Mouse (Mus musculus) heart, postnatal 0 days (tissue): ENCODE data around the gene Gtf2h1. TPM values are rescaled to one million over a fixed set of nuclear protein-coding genes. Genes with fewer than 3 reads are reported as not detected.
A peak's percentile ranks its signal among the peaks of the same experiment; 100 is the strongest.

Source experiments
- ATAC-seq: fragments of 200-750 bp; cut with Nextera tagmentation; 2 replicates; pipeline ENCODE4 v1.8.0; 2017; ENCODE audit warnings: low read depth, moderate number of reproducible peaks, moderate library complexity; ENCODE audit not compliant: insufficient read depth
- DNase-seq: peaks from one replicate; pipeline ENCODE4 v3.0.0-alpha.2; 2016; ENCODE audit warnings: low spot score
- H3K27ac ChIP-seq: fragments of 300-500 bp; sonication (generic); 2 replicates; pipeline ENCODE4 v1.5.1; 2014; ENCODE audit warnings: low read depth, mild to moderate bottlenecking
- H3K27me3 ChIP-seq: fragments of 300-500 bp; sonication (generic); 2 replicates; pipeline ENCODE4 v1.6.1; 2014; ENCODE audit warnings: low read length, mixed read lengths; ENCODE audit not compliant: control insufficient read depth, insufficient read depth
- H3K36me3 ChIP-seq: fragments of 300-500 bp; sonication (generic); replicated peaks from 2 replicates; pipeline ENCODE4 v1.6.1; 2014; ENCODE audit warnings: low read length, mixed read lengths; ENCODE audit not compliant: control insufficient read depth, insufficient read depth
- H3K4me1 ChIP-seq: fragments of 300-500 bp; sonication (generic); 2 replicates; pipeline ENCODE4 v1.6.1; 2014; ENCODE audit warnings: antibody characterized with exemption; ENCODE audit not compliant: control insufficient read depth, insufficient read depth
- H3K4me2 ChIP-seq: fragments of 300-500 bp; sonication (generic); 2 replicates; pipeline ENCODE4 v1.6.1; 2014; ENCODE audit warnings: low read depth, mild to moderate bottlenecking, low read length, moderate library complexity
- H3K4me3 ChIP-seq: fragments of 300-500 bp; sonication (generic); 2 replicates; pipeline ENCODE4 v1.5.1; 2014; ENCODE audit warnings: low read depth, low read length
- H3K9ac ChIP-seq: fragments of 300-500 bp; sonication (generic); replicated peaks from 2 replicates; pipeline ENCODE4 v1.6.1; 2014; ENCODE audit warnings: low read depth, low read length, mixed read lengths
- H3K9me3 ChIP-seq: fragments of 300-500 bp; sonication (generic); replicated peaks from 2 replicates; pipeline ENCODE4 v1.6.1; 2016; ENCODE audit warnings: low read length; ENCODE audit not compliant: control insufficient read depth
- CTCF ChIP-seq: IDR thresholded peaks from 2 replicates; pipeline ENCODE4 v1.5.1; 2016; ENCODE audit warnings: antibody characterized with exemption, control low read depth, low read depth
- EP300 ChIP-seq: IDR thresholded peaks from 2 replicates; pipeline ENCODE4 v1.6.1; 2016; ENCODE audit warnings: antibody characterized with exemption, low read depth
- WGBS: fragments of 180-500 bp; shearing (Covaris S2); extraction: QIAGEN DNeasy Blood & Tissue Kit; methylation state at CpG from one replicate; pipeline ENCODE4 v1.1.7; 2014; 5-methylcytosine and 5-hydroxymethylcytosine counted together
- polyA plus RNA-seq: library from polyadenylated mRNA; unstranded; fragments of >200 nt; fragmentation: Nextera tagmentation; extraction: Ambion mirVana; gene quantifications from 2 replicates; pipeline ENCODE4 v1.2.1, GENCODE M21; 2015
- total RNA-seq: library from RNA; depleted of rRNA; stranded (reverse); fragments of >200 nt; gene quantifications from 2 replicates; pipeline ENCODE4 v1.2.3, GENCODE M21; 2014; ENCODE audit warnings: low replicate concordance

Gtf2h1 gene
- total and polyA plus RNA-seq, 2 experiments from 2014 or later, result 22.8 to 29.0 TPM

DNA sequence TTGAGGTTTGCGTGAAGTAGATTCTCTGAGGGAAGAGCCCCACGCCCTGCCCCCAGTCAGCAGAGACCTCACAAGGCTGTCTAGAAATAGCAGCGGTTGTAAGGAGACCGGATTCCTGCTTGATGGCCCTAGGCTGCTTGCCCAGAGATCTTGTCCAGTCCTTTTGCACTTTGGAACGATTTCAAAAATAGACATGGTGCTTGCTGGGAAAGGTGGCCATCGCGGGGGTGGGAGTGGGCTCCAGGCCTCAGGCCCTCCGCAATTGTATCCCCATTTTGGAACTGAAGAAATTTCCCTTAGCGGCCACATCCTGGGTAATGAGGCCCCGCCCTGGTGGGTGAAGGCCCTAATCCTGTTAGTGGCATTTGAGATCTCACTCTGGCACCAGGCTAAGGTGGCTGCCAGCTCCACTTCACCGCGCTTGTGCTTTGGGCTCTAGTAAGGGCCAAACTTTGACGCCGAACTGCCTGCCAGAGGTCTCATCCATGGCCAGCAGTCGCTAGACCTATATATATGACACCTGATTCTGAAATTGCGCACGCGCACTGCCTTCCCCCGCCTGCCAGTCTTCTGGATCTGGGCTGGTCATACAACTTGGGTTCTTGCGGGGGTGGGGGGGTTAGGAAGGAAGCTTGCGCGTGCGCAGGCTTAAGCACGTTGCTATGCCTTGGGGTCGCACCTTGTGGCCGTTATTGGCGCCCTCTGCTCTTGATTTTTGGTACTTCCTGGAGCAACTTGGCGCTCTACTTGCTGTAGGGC, 50.8 kb downstream of the Gtf2h1 start:
- ATAC-seq (peak; percentile 56), DNase-seq (peak; percentile 84)
- no peaks in the 10 kb centered on the region for H3K27me3 ChIP-seq
- H3K9ac ChIP-seq, result peak overlapping the region; percentile 78
- TF ChIP-seq EP300 (no peak), CTCF (peak; percentile 22; the same call in 1 of the 2 replicates)
- no peaks in the 10 kb centered on the region for H3K9me3 ChIP-seq
- peak overlapping the region; percentile 94 for H3K27ac ChIP-seq
- peak overlapping the region; percentile 73 for H3K4me2 ChIP-seq
- H3K4me1 ChIP-seq, result peaks cover 11% of the 10 kb centered on the region
- H3K36me3 ChIP-seq, result peaks cover 43% of the 10 kb centered on the region
- WGBS, result under 1% methylated on average over 28 of the region's 28 CpGs
- peak overlapping the region; percentile 76 for H3K4me3 ChIP-seq

DNA sequence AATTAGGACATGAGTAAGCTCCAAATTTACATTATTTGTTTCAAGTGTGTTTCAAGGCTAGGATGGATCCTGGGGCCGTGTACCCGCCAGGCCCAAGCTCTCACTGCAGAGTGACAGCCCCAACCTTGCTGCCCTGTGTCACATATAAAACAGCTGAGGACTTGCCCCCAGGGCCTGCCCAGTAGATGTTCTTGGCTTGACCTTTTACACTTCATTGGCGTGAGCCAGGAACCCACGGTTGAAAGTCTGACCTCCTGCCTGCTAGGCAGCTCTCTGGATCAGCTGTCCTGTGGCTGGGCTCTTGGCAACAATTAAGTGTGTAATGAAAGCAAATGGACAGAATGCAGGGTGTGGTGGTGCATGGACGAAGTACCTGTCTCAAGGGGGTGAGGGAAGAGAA, 53.4 kb downstream of the Gtf2h1 start:
- Histone ChIP-seq H3K27ac (no peak overlapping the region), H3K27me3 (no peaks in the 10 kb centered on the region), H3K4me3 (no peak overlapping the region), H3K9me3 (no peaks in the 10 kb centered on the region), H3K4me1 (peaks cover 11% of the 10 kb centered on the region), H3K4me2 (no peak overlapping the region), H3K36me3 (peaks cover 69% of the 10 kb centered on the region), H3K9ac (0 out of 2 replicates have a peak overlapping the region, but pooled peaks have one; percentile 7)
- DNase-seq (no peak), ATAC-seq (no peak)
- TF ChIP-seq EP300, result no peak
- TF ChIP-seq CTCF, result no peak
- 62% methylated on average over 5 of the region's 5 CpGs for WGBS

DNA sequence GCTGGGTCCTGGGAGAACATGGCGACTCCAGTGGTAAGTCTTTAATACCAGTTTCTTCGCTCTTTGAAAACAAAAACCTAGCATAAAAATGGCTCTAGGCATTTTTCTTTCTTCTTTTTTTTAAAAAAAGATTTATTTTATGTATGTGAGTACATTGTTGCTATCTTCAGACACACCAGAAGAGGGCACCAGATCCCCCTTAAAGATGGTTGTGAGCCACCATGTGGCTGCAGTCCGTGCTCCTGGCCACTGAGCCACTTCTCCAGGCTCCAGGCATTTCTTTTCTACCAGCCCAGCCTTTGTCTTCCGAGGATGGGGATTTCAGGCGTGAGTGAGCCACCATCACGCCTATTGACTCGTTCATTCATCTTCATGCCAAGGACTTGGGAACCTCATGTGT, 55.1 kb downstream of the Gtf2h1 start:
- Histone ChIP-seq H3K36me3 (peaks cover 84% of the 10 kb centered on the region), H3K9me3 (no peaks in the 10 kb centered on the region), H3K27me3 (no peaks in the 10 kb centered on the region), H3K4me3 (no peak overlapping the region), H3K4me2 (no peak overlapping the region), H3K27ac (no peak overlapping the region), H3K9ac (no peak overlapping the region), H3K4me1 (peaks cover 3% of the 10 kb centered on the region; the same call in 1 of the 2 replicates)
- 73% methylated on average over 7 of the region's 7 CpGs for WGBS
- TF ChIP-seq CTCF (0 out of 2 replicates have a peak, but pooled peaks have one; percentile 11), EP300 (no peak)
- ATAC-seq (no peak), DNase-seq (no peak)

- peaks cover 87% of the 10 kb centered on the region for H3K36me3 ChIP-seq
- WGBS, result 83% methylated on average over 1 of the region's 1 CpGs
Measured at GRCm38 (mm10) chr7:46852666-46853065, 56.8 kb downstream of the Gtf2h1 start.

GRCm38 (mm10) chr7:46853365-46853764, 57.5 kb downstream of the Gtf2h1 start:
- Histone ChIP-seq H3K27ac (no peak overlapping the region; the same call in 1 of the 2 replicates), H3K9ac (no peak overlapping the region), H3K27me3 (no peaks in the 10 kb centered on the region), H3K9me3 (no peaks in the 10 kb centered on the region), H3K4me3 (no peak overlapping the region), H3K36me3 (peaks cover 80% of the 10 kb centered on the region), H3K4me1 (no peaks in the 10 kb centered on the region), H3K4me2 (no peak overlapping the region)
- no peak for DNase-seq
- WGBS, result 76% methylated on average over 9 of the region's 9 CpGs
- ATAC-seq, result no peak
- TF ChIP-seq EP300, result no peak
- no peak for TF ChIP-seq CTCF

More at GRCm38 (mm10) chr7:46852666-46853065, 56.8 kb downstream of the Gtf2h1 start:
- no peak for DNase-seq
- Histone ChIP-seq H3K4me3 (no peak overlapping the region), H3K4me2 (no peak overlapping the region), H3K4me1 (no peaks in the 10 kb centered on the region), H3K9ac (no peak overlapping the region), H3K27me3 (no peaks in the 10 kb centered on the region), H3K9me3 (no peaks in the 10 kb centered on the region), H3K27ac (no peak overlapping the region)
- no peak for TF ChIP-seq EP300
- no peak for TF ChIP-seq CTCF
- no peak for ATAC-seq
